Mouse (Mus musculus) bone marrow, adult 2 months (tissue): ENCODE data around the gene Ankrd61.

Experiments used
- CTCF ChIP-seq: fragments of 200-500 bp; IDR thresholded peaks from 2 replicates; pipeline ENCODE4 v1.5.1; 2011; ENCODE audit warnings: low read length, control low read depth; ENCODE audit not compliant: control insufficient read depth, insufficient read depth
- POLR2A ChIP-seq: fragments of 200-500 bp; IDR thresholded peaks from 2 replicates; pipeline ENCODE4 v1.6.1; 2011; ENCODE audit warnings: low read depth, mild to moderate bottlenecking, control low read depth, low read length, borderline replicate concordance; ENCODE audit not compliant: control insufficient read depth

- TF ChIP-seq CTCF, result no peak
- no peak for TF ChIP-seq POLR2A
Observed at GRCm38 (mm10) chr5:143885274-143885673, 12.2 kb downstream of the Ankrd61 start.
